Mouse (Mus musculus) heart, embryonic 12.5 days (tissue): ENCODE data around the gene Adam15. TPM values are rescaled to one million over a fixed set of nuclear protein-coding genes. Genes with fewer than 3 reads are reported as not detected.

Experiments
- ATAC-seq: fragments of 200-750 bp; cut with Nextera tagmentation; 2 replicates; pipeline ENCODE4 v1.8.0; 2017; ENCODE audit warnings: moderate TSS enrichment, moderate library complexity; ENCODE audit not compliant: insufficient number of reproducible peaks, low FRiP score
- H3K27ac ChIP-seq: fragments of 300-500 bp; sonication (generic); 2 replicates; pipeline ENCODE4 v1.5.1; 2016; ENCODE audit warnings: mild to moderate bottlenecking, moderate library complexity; ENCODE audit not compliant: poor library complexity, severe bottlenecking
- H3K27me3 ChIP-seq: fragments of 300-500 bp; sonication (generic); replicated peaks from 2 replicates; pipeline ENCODE4 v1.6.1; 2016; ENCODE audit warnings: mild to moderate bottlenecking, moderate library complexity
- H3K36me3 ChIP-seq: fragments of 300-500 bp; sonication (generic); 2 replicates; pipeline ENCODE4 v1.6.1; 2016; ENCODE audit warnings: mild to moderate bottlenecking, moderate library complexity
- H3K4me1 ChIP-seq: fragments of 300-500 bp; sonication (generic); replicated peaks from 2 replicates; pipeline ENCODE4 v1.6.1; 2016; ENCODE audit warnings: mild to moderate bottlenecking
- H3K4me2 ChIP-seq: fragments of 300-500 bp; sonication (generic); 2 replicates; pipeline ENCODE4 v1.6.1; 2016; ENCODE audit warnings: mild to moderate bottlenecking, moderate library complexity
- H3K4me3 ChIP-seq: fragments of 300-500 bp; sonication (generic); 2 replicates; pipeline ENCODE4 v1.5.1; 2016; ENCODE audit warnings: mild to moderate bottlenecking
- H3K9ac ChIP-seq: fragments of 300-500 bp; sonication (generic); 2 replicates; pipeline ENCODE4 v1.6.1; 2016; ENCODE audit warnings: mild to moderate bottlenecking, moderate library complexity
- H3K9me3 ChIP-seq: fragments of 300-500 bp; sonication (generic); replicated peaks from 2 replicates; pipeline ENCODE4 v1.6.1; 2016; ENCODE audit warnings: mild to moderate bottlenecking, moderate library complexity
- WGBS: fragments of 180-500 bp; shearing (Covaris S2); methylation state at CpG from one replicate; pipeline ENCODE4 v1.1.7; 2016; 5-methylcytosine and 5-hydroxymethylcytosine counted together
- polyA plus RNA-seq: library from polyadenylated mRNA; unstranded; fragments of >200 nt; fragmentation: Nextera tagmentation; extraction: Ambion mirVana; gene quantifications from 2 replicates; pipeline ENCODE4 v1.2.1, GENCODE M21; 2016

The Adam15 gene
- polyA plus RNA-seq, 1 experiment from 2014 or later = 47.2 TPM

- Histone ChIP-seq H3K27me3 (no peaks in the 10 kb centered on the region), H3K36me3 (no peaks in the 10 kb centered on the region), H3K4me3 (peak overlapping the region; percentile 78), H3K9me3 (no peaks in the 10 kb centered on the region), H3K4me2 (peak overlapping the region; percentile 100), H3K9ac (peak overlapping the region; percentile 84), H3K4me1 (peaks cover 43% of the 10 kb centered on the region), H3K27ac (peak overlapping the region; percentile 25; the same call in 1 of the 2 replicates)
- ATAC-seq = no peak
- WGBS = 11% methylated on average over 19 of the region's 19 CpGs
Measured at GRCm38 (mm10) chr3:89390699-89391662, 41.2 kb upstream of the Adam15 start.

DNA sequence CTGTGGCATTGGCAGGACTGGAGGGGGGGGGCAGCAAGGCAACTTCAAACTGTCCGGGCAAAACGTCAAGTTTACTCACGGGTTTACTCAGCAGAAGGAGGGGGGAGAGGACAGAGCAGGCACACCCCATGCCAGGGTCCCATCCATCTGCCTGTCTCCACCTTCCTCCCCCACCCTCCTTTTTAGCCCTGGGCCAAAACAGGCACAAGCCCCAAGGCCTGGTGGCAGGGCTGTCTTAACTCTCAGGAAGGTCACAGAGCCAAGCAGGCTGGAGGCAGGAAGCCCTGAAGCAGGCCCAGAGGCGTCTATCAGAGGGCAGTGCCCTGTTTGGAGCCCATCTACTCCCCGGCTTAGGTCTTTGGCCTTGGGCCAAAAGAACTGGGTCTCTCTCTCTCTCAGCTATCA lies 40.3 kb upstream of the Adam15 start:
- no peak overlapping the region for H3K4me3 ChIP-seq
- H3K4me1 ChIP-seq = peaks cover 35% of the 10 kb centered on the region
- H3K9me3 ChIP-seq = no peaks in the 10 kb centered on the region
- WGBS = 47% methylated on average over 5 of the region's 5 CpGs
- H3K4me2 ChIP-seq = peak overlapping the region; percentile 100; the same call in 1 of the 2 replicates
- no peaks in the 10 kb centered on the region for H3K36me3 ChIP-seq
- H3K9ac ChIP-seq = 0 out of 2 replicates have a peak overlapping the region, but pooled peaks have one; percentile 18
- no peak for ATAC-seq
- 0 out of 2 replicates have a peak overlapping the region, but pooled peaks have one; percentile 12 for H3K27ac ChIP-seq
- no peaks in the 10 kb centered on the region for H3K27me3 ChIP-seq

- H3K4me1 ChIP-seq = peaks cover 40% of the 10 kb centered on the region
- H3K4me2 ChIP-seq = no peak overlapping the region
- no peak for ATAC-seq
- no peak overlapping the region for H3K27ac ChIP-seq
- no peak overlapping the region for H3K9ac ChIP-seq
- WGBS = 54% methylated on average over 5 of the region's 6 CpGs
- H3K4me3 ChIP-seq = no peak overlapping the region
- no peaks in the 10 kb centered on the region for H3K9me3 ChIP-seq
- H3K36me3 ChIP-seq = no peaks in the 10 kb centered on the region
- H3K27me3 ChIP-seq = no peaks in the 10 kb centered on the region
Measured at GRCm38 (mm10) chr3:89388901-89389740, 39.3 kb upstream of the Adam15 start.

DNA sequence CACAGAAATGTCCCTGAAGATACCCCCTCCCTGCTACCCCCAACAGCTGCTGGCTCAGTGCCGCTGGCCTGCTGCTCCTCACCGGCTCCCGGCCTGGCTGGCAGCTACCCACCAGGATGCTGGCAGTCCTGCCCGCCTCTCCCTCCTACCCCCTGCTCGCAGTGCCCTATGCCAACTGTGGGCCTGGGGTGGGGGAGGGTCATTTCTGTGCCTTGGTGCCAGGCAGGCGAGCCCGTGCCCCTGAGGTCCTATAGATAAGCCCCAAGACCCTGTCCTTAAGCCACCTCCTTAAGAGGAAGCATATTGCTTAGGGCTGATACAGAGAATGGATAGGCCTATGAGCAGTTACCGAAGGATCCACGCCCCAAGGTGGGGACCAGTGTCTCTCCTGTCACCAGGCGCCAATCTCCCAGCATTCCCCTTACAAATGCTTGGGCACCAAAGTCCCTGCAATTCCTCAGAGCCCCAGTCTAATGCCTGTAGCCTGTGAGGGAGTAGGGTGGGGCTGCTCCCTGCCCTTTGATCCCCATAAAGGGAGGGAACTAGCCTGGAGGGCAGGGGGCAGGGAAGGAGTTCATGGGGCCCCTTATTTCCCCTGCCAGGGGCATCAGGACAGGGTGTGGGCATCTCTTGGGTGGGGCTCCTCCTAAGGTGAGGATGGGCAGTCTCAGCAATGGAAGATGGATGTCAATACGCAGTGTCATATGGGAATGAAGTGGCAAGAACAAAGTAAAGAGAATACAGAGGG lies 38.5 kb upstream of the Adam15 start:
- no peak overlapping the region for H3K9ac ChIP-seq
- ATAC-seq = no peak
- WGBS = 77% methylated on average over 11 of the region's 11 CpGs
- H3K9me3 ChIP-seq = no peaks in the 10 kb centered on the region
- H3K27ac ChIP-seq = no peak overlapping the region
- peaks cover 40% of the 10 kb centered on the region for H3K4me1 ChIP-seq
- H3K4me2 ChIP-seq = no peak overlapping the region
- H3K36me3 ChIP-seq = no peaks in the 10 kb centered on the region
- no peak overlapping the region for H3K4me3 ChIP-seq
- H3K27me3 ChIP-seq = no peaks in the 10 kb centered on the region

GRCm38 (mm10) chr3:89387632-89388031 lies 37.8 kb upstream of the Adam15 start:
- no peaks in the 10 kb centered on the region for H3K9me3 ChIP-seq
- H3K4me3 ChIP-seq = no peak overlapping the region
- ATAC-seq = no peak
- no peaks in the 10 kb centered on the region for H3K36me3 ChIP-seq
- H3K27me3 ChIP-seq = no peaks in the 10 kb centered on the region
- 87% methylated on average over 11 of the region's 11 CpGs for WGBS
- H3K4me2 ChIP-seq = no peak overlapping the region
- no peak overlapping the region for H3K27ac ChIP-seq
- H3K4me1 ChIP-seq = peaks cover 40% of the 10 kb centered on the region
- peak overlapping the region; percentile 11; the same call in 1 of the 2 replicates for H3K9ac ChIP-seq

DNA sequence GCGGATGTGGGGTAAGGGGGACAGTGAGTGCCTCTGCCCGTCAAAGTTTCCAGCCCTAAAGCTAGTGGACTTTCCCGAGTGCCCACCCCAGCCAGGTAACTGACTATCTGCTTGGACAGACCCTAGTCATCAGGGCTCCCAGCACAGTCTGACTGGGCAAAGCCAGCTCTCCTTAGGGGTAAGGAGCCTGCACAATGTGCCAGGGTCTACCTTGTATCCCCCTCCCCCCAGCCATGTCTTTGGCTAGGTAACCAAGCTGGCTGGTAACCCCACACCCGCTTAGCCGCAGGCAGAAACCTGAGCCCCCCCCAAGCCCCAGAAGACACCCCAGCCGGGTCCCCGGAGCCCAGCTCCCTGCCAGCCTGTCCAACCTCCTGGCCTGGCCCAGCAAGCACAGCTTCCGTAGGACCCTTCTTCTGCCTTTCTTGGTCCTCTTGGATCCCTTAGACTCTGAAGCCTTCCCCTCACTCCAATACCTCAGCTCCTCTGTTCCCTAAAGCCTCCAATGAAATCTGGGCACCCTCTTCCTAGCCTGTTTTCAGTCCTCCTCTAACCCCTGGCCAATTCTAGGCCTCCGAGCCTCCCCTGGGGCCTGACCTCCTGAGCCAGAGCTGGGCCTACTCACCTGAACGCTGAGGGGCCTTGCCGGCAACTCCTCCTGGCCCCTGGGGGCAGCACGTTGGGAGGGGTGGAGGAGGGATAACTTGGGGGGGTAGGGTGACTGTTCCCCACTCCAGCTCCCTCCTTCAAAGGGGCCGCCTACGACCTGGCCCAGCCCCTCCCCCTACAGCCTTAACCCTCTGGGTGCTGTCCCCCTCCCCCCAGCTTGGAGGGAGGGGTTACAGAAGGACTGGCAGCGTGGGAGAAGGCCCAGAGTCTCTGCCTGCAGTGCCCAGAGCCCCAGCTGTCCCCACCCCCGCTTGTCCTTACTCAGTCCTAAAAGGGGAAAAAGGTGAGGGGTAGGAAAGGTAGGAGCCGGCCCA lies 36.9 kb upstream of the Adam15 start:
- 61% methylated on average over 17 of the region's 17 CpGs for WGBS

GRCm38 (mm10) chr3:89385451-89385850 lies 35.7 kb upstream of the Adam15 start:
- no peak overlapping the region for H3K4me3 ChIP-seq
- peaks cover 9% of the 10 kb centered on the region for H3K36me3 ChIP-seq
- no peak overlapping the region for H3K9ac ChIP-seq
- ATAC-seq = no peak
- no peak overlapping the region for H3K27ac ChIP-seq
- H3K4me1 ChIP-seq = peaks cover 25% of the 10 kb centered on the region
- H3K4me2 ChIP-seq = no peak overlapping the region
- no peaks in the 10 kb centered on the region for H3K27me3 ChIP-seq
- 51% methylated on average over 11 of the region's 11 CpGs for WGBS
- H3K9me3 ChIP-seq = no peaks in the 10 kb centered on the region

More for the DNA sequence above, 36.9 kb upstream of the Adam15 start:
- Histone ChIP-seq H3K27me3 (no peaks in the 10 kb centered on the region), H3K4me3 (no peak overlapping the region), H3K36me3 (no peaks in the 10 kb centered on the region), H3K9me3 (no peaks in the 10 kb centered on the region), H3K4me2 (no peak overlapping the region; the same call in 1 of the 2 replicates), H3K9ac (no peak overlapping the region; the same call in 1 of the 2 replicates), H3K27ac (no peak overlapping the region), H3K4me1 (peaks cover 38% of the 10 kb centered on the region)
- ATAC-seq = no peak

DNA sequence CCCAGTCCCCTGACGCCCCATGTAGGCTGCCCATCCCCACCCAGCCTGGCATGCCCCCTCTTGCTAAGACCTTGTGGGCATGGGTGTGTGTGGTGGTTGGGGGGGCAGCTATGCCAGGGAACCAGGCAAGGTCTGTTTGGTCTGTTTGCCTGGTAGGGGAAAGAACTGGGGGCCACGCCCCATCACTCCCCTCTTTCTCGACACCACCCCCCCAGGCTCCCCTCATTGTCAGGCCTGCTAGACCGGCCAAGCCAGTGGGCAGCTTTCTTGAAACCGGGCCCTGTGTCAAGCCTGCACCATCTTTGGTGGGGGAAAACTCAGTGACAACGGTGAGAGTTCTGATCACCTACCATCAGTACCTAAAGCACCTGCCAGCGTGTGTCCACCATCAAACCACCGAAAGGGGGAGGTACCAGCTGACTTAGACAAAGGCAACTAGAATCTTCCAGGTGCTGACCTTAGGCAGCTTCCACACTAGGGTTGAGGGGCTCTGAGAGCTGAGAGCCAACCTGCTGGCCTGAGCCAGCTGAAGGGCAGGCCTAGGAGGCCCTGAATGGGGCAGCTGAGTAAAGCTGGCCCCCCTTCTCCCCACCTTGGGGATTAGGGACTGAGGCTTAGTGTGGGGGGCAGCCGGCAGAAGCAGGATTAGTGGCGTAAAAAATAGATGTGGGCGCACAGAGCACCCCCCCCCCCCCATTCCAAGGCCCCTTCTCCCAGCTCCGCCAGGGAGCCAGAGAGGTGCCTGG lies 34.7 kb upstream of the Adam15 start:
- Histone ChIP-seq H3K27me3 (no peaks in the 10 kb centered on the region), H3K36me3 (peaks cover 18% of the 10 kb centered on the region), H3K4me2 (no peak overlapping the region), H3K4me3 (no peak overlapping the region), H3K27ac (no peak overlapping the region), H3K9me3 (no peaks in the 10 kb centered on the region), H3K9ac (no peak overlapping the region), H3K4me1 (peaks cover 16% of the 10 kb centered on the region)
- whole genome bisulfite sequencing = 74% methylated on average over 11 of the region's 12 CpGs
- ATAC-seq = no peak

GRCm38 (mm10) chr3:89383651-89384255 lies 34.0 kb upstream of the Adam15 start:
- Histone ChIP-seq H3K27ac (no peak overlapping the region), H3K4me3 (no peak overlapping the region), H3K4me2 (no peak overlapping the region), H3K9ac (no peak overlapping the region), H3K27me3 (no peaks in the 10 kb centered on the region), H3K4me1 (peaks cover 14% of the 10 kb centered on the region), H3K36me3 (peaks cover 23% of the 10 kb centered on the region), H3K9me3 (no peaks in the 10 kb centered on the region)
- whole genome bisulfite sequencing = 86% methylated on average over 5 of the region's 5 CpGs
- ATAC-seq = no peak
